Mouse (Mus musculus): ENCODE results near the gene Rptor. TPM values are rescaled to one million over a fixed set of nuclear protein-coding genes. Genes with fewer than 3 reads are reported as not detected.

Gene Rptor
- total RNA-seq, 2 experiments from 2014 or later: 24.9 to 32.5 TPM

DNA sequence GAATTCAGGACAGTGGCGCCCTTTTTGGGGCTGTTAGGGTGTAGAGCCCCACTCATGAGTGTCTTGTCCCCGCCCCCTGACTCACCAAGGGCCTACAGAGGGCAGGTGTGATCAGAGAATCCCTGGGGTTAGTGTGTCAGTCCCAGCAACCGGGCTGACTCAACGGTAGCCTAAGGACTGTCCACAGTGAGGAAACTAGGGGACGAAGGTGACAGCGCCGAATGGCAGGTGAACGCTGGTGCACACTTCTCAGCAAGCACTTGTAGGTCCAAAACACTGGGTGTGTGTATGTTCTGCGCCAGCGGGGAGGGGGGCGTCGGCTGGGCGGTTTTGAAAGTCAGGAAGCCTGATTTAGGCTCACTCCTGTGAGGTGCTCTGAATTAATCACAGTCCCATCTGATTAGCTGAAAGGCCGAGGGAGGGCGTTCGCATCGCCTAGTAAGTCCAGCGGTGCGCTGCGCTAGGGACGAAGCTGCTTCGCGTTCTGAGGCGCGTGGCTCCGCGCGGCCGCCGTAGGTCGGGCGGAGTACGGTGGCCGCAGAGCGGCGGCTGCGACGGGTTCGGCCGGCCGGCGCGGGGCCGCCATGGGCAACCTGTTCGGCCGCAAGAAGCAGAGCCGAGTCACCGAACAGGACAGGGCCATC, 310.7 kb downstream of the Rptor start, which contains the start of gene Chmp6:
TSS of gene Chmp6 (plus strand) at position 151 of the 644 bp plus-strand sequence.
- peak within 1 kb of the TSS; percentile 75 for H3K4me3 ChIP-seq
- DNase-seq: peak; percentile 93
- TF ChIP-seq CTCF (IDR thresholded peaks at IDR 0.05): peak; percentile 5; the same call in 1 of the 2 replicates
- H3K27ac ChIP-seq: peak within 1 kb of the TSS; percentile 95
- intact Hi-C loops (cut with DNase I): no loop called here

DNA sequence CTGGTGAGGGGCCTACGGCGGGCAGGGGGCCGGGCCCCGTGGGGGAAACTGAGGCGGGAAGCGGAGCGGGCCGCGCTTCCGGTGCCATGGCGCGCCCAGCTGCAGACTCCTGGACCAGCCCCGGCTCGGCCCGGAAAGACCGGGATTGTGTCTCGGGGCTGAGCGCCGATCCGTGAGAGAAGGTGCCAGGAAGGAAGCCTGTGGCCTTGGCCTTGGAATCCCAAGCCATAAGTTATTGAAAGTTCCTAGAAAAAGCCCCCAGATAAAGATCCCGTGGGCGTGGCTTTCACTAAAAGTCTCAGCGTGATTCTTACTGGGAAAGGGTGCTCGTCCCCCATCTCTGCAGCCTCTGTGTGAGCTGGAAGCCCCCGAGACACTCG, 311.2 kb downstream of the Rptor start:
- TF ChIP-seq CTCF (IDR thresholded peaks at IDR 0.05): no peak
- intact Hi-C loops (cut with DNase I): no loop called here
- H3K27ac ChIP-seq: peak overlapping the region; percentile 95
- H3K4me3 ChIP-seq: peak overlapping the region; percentile 75
- no peak for DNase-seq

DNA sequence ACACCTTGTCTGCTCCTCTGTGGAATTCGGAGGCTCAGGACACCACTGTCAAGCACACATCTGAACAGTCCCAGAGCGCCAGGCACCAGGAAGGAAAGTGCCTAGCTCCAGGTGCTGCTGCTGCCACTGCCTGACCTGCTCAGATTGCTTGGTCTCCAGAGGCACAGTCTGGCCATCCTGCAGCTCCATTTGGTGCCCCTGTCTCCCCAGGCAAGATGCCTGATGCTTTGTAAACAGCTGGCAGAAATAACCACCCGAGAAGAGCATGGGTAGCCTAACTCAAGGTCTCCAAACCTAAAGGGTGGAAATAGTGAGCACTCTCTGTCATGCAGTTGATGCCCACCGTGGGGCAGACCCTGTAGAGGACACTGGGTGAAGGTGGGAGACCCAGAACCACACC, 311.7 kb downstream of the Rptor start:
- peak overlapping the region; percentile 75 for H3K4me3 ChIP-seq
- intact Hi-C loops (cut with DNase I): no loop called here
- peak overlapping the region; percentile 95 for H3K27ac ChIP-seq
- DNase-seq: no peak
- TF ChIP-seq CTCF (IDR thresholded peaks at IDR 0.05): no peak

DNA sequence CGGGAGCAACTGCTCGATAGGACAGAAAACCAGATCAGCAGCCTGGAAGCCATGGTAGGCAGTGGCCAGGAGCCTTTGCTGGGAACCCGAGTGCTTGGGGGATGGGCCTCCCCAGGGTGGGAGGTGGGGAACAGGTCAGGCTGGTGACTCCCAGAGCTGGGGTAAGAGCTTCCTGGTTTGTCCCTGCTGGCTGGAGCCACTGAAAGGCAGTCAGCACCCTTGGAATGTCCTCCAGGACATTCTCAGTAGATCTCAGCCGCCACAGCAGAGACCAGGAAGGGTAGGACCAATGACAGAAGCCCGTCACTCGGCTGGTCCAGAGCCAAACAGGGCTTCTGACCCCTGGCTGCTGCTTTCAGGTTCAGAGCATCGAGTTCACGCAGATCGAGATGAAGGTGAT, 313.0 kb downstream of the Rptor start:
- peak overlapping the region; percentile 45 for H3K4me3 ChIP-seq
- no peak for TF ChIP-seq CTCF (IDR thresholded peaks at IDR 0.05)
- peak overlapping the region; percentile 63 for H3K27ac ChIP-seq
- DNase-seq: no peak
- intact Hi-C loops (cut with DNase I): no loop called here

DNA sequence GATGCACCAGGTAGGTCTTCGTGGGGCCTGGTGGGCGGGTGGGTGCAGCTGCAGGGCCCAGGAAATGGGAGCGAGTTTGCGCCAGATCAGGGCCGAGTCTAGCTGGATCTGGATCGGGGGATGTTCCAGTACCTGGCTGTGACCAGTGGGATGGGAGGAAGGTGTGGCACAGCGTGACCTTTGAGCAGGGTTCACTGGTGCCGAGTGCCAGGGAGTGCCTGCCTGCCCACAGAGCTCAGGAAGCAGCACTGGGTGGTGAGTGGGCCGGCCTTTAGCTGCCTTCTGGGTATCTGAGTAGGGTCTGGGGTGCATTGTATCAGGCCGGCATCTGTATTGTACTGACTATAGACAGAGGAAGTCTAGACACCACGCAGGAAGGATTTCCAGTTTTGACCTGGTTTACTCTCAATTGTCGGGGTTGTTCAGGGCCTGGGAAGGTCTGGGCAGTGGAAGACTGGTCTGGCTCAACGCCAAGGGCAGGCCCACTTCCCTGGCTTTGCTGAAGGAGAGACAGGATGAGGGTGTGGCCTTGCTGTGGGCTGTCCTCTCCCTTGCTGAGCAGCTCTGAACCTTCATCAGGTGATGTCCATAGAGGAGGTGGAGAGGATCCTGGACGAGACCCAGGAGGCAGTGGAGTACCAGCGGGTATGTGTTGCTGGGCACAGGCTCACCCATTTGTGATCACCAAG, 313.5 kb downstream of the Rptor start:
- peak; percentile 66 for DNase-seq
- no peak for TF ChIP-seq CTCF (IDR thresholded peaks at IDR 0.05)
- Histone ChIP-seq H3K27ac (peak overlapping the region; percentile 63), H3K4me3 (peak overlapping the region; percentile 45)
- intact Hi-C loops (cut with DNase I): no loop called here

DNA sequence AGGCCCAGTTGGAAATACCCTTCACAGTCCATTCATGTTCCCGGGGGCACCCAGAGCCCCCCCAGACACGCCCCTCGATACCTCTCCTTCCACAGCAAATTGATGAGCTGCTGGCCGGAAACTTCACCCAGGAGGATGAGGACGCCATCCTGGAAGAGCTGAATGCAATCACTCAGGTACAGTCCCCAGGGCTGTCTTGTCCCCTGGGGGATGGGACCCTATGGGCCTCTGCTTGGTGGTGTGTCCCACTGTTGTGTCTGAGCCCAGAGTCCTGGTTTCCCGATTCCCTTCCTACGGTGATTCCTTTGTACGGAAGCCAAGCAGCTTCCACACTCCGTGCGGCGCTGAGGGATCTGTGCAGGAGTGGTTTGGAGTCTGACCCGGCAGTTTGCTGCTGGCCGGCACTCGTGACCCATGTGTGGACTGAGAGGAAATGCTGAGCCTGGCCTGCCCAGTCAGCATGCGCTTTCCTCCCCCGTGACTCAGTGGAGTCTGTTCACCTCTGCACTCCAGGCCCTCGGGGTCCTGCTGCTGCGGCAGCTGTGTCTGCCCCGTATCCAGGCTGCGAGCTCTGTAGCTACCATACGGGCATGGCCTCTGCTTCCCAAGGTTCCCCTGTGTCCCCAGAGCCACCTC, 314.2 kb downstream of the Rptor start:
- Histone ChIP-seq H3K27ac (peak overlapping the region; percentile 63), H3K4me3 (peak overlapping the region; percentile 45)
- TF ChIP-seq CTCF (IDR thresholded peaks at IDR 0.05): no peak
- intact Hi-C loops (cut with DNase I): no loop called here
- no peak for DNase-seq

DNA sequence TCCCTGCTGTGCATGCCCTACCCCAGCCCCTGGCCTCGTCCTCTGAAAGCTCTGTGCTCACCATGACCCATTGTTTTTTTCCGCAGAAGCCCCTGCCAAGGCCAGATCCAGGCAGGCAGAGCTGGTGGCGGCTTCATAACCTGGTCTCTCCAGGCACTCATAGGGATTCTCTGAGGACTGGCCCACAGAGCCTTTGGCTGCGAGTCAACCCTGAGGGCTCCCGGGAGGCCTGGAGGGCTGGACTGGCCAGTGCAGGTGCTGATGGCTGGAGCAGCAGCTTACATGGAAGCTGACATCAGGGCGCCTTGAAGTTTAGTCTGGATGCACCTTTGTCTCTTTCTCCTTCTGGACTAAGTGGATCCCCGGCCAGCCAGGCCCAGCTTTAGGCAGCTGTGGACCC, 315.8 kb downstream of the Rptor start:
- H3K27ac ChIP-seq: no peak overlapping the region
- no peak for DNase-seq
- intact Hi-C loops (cut with DNase I): no loop called here
- no peak overlapping the region for H3K4me3 ChIP-seq
- TF ChIP-seq CTCF (IDR thresholded peaks at IDR 0.05): no peak

DNA sequence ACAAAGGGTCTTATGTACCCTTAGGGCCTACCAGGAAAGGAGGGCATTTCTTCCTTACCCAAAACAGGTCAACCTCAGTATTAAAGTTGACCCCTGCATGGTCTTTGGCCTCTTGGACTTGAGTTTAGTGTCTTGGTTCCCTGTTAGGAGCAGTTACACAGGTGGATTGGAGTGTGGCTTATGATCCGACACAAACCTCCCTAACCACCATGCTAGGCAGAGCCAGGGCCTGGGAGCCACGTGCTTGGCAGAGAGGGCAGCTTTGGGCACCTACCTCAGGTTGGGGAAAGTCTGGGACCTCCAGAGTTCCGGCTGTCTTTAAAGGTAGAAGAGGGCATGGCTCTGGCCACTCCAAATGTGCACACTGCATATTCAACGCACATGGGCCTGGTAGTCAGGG, 316.7 kb downstream of the Rptor start:
- no peak for TF ChIP-seq CTCF (IDR thresholded peaks at IDR 0.05)
- intact Hi-C loops (cut with DNase I): no loop called here
- DNase-seq: no peak
- Histone ChIP-seq H3K27ac (no peak overlapping the region), H3K4me3 (no peak overlapping the region)

DNA sequence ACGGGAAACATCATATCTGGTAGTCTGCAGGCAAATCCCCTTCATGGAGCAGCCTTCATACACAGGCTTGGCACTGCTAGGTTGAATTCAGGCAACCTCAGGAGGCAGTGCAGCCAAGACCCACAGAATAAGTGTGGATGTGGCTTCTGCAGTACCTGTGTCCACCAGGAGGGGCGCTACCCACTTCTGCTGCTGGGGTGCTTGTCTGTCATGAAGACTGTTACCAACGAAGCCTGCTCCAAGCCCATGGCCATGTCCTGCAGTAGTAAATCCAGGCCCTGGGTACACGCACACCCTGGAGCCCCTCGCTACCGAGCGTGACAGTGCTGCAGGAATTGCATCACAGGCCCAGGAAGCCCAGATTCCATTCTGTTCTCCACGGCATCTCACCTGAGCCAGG, 317.2 kb downstream of the Rptor start:
- TF ChIP-seq CTCF (IDR thresholded peaks at IDR 0.05): peak; percentile 91
- no peak overlapping the region for H3K4me3 ChIP-seq
- DNase-seq: peak; percentile 76
- H3K27ac ChIP-seq: no peak overlapping the region
- intact Hi-C loops (cut with DNase I): loop anchor here (1.0 kb wide), 1 partner anchor 13 kb away; no protein-coding TSS in a partner anchor

DNA sequence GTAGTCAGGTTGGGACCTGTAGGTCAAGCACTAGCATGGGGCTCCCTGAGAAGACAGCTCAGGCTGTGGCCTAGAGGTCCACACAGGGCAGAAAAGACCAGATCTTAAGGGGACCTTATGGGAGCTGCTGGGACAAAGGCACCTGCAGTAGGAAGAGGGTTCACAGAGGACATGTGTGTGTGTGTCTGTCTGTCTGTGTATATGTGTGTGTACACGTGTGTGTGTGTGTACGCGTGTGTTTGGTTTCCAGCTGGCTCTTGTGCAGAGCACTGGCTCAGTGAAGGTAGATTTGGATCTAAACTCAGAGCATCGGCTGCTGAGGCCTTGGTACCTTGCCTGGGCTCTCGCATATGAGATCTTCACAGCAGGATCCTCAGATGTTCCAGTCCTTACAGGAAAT, 318.0 kb downstream of the Rptor start:
- no peak for DNase-seq
- intact Hi-C loops (cut with DNase I): loop anchor here (1.0 kb wide), 1 partner anchor 13 kb away; no protein-coding TSS in a partner anchor
- Histone ChIP-seq H3K27ac (no peak overlapping the region), H3K4me3 (no peak overlapping the region)
- TF ChIP-seq CTCF (IDR thresholded peaks at IDR 0.05): no peak

DNA sequence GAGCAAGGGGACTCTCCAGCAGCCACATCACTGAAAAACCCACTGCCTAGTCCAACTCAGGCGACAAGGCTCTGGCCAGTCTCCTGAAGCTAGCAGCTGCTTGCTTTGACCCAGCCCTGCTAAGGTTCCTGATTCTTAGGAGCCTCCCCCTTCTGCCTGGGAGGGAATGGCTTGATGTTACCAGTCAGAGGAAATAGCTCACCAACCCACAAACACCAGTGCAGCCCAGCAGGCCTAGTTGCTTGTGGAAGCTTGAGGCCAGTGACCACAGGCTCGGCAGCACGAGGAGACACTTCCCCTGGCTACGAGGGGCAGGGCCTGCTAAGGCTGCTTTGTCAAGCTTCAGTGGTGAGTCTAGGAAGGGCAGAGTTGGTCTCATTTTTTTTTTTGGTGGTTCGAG, 322.5 kb downstream of the Rptor start:
- peak; percentile 55 for DNase-seq
- Histone ChIP-seq H3K27ac (no peak overlapping the region), H3K4me3 (no peak overlapping the region)
- intact Hi-C loops (cut with DNase I): no loop called here
- no peak for TF ChIP-seq CTCF (IDR thresholded peaks at IDR 0.05)

DNA sequence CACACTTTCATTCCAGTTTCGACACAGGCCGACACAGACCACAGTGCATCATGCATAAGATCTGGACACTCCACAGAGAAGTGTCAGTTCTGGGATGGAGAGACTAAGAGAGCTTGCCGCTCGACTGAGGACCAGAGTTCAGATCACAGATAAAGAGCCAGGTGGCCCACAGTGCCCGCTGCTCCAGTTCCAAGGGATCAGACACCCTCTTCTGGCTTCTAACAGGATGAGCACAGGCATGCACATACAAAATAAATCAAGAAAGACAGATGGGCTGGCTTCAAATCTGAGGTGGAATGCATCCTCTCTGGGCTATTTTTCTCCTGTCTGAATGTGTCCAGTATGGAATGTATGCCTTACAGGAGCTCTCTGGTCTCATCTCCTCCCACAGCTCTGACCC, 324.1 kb downstream of the Rptor start:
- TF ChIP-seq CTCF (IDR thresholded peaks at IDR 0.05): no peak

DNA sequence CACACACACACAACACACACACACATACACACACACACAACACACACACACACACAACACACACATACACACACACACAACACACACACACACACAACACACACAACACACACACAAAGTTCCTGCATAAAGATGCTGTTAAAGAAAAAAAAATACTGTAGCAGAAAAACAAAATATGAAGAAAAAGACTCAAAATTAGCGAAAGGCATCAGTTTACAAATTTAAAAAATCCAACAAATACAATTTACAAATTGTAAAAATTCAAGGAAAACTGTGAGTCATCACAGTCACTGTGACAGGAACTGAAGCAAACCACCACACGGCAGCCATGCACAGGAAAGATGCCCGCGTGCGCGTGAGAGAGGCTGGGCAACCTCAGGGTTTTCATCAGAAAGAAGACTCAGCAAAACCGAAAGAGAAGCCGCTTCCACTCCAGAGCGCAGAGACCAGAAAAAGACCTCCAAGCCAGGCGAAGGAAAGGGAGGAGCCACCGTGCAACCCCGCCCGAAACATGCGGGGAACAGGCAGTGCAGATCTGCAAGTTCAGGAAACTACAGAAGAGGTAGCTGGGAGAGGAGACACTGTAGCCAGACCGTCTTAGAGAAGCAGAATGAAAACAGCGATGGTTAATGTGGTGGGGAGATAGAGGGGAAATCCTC, 325.4 kb downstream of the Rptor start:
- H3K27ac ChIP-seq: peak overlapping the region; percentile 58
- DNase-seq: peak; percentile 62
- TF ChIP-seq CTCF (IDR thresholded peaks at IDR 0.05): no peak
- intact Hi-C loops (cut with DNase I): no loop called here
- H3K4me3 ChIP-seq: peak overlapping the region; percentile 56

More for the DNA sequence above, 324.1 kb downstream of the Rptor start:
- no peak overlapping the region for H3K4me3 ChIP-seq
- H3K27ac ChIP-seq: no peak overlapping the region
- DNase-seq: no peak
- intact Hi-C loops (cut with DNase I): no loop called here

All from gastrocnemius, adult 2 months (tissue).